Mouse (Mus musculus): ENCODE measurements around the gene Ppp1r9b. TPM values are rescaled to one million over a fixed set of nuclear protein-coding genes. Genes with fewer than 3 reads are reported as not detected.

The Ppp1r9b gene
- polyA plus RNA-seq, 1 experiment from 2014 or later = 11.4 TPM

DNA sequence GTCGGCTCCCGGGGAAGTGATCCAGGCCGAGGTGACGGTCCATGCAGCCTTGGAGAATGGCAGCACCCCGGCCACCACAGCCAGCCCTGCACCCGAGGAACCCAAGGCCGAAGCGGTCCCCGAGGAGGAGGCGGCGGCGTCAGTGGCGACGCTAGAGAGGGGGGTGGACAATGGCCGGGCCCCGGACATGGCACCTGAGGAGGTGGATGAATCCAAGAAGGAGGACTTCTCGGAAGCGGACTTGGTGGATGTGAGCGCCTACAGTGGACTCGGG lies 1.6 kb downstream of the Ppp1r9b start:
- under 1% methylated on average over 20 of the region's 20 CpGs for WGBS
- Histone ChIP-seq H3K36me3 (peaks cover 26% of the 10 kb centered on the region), H3K4me1 (peaks cover 73% of the 10 kb centered on the region), H3K4me3 (peak overlapping the region; percentile 94), H3K27me3 (no peaks in the 10 kb centered on the region), H3K27ac (0 out of 2 replicates have a peak overlapping the region, but pooled peaks have one; percentile 39), H3K4me2 (replicated peaks) (peak overlapping the region; percentile 100), H3K9ac (peak overlapping the region; percentile 92), H3K9me3 (no peaks in the 10 kb centered on the region)
- no peak for ATAC-seq (ENCODE audit: low FRiP score, low read depth)

DNA sequence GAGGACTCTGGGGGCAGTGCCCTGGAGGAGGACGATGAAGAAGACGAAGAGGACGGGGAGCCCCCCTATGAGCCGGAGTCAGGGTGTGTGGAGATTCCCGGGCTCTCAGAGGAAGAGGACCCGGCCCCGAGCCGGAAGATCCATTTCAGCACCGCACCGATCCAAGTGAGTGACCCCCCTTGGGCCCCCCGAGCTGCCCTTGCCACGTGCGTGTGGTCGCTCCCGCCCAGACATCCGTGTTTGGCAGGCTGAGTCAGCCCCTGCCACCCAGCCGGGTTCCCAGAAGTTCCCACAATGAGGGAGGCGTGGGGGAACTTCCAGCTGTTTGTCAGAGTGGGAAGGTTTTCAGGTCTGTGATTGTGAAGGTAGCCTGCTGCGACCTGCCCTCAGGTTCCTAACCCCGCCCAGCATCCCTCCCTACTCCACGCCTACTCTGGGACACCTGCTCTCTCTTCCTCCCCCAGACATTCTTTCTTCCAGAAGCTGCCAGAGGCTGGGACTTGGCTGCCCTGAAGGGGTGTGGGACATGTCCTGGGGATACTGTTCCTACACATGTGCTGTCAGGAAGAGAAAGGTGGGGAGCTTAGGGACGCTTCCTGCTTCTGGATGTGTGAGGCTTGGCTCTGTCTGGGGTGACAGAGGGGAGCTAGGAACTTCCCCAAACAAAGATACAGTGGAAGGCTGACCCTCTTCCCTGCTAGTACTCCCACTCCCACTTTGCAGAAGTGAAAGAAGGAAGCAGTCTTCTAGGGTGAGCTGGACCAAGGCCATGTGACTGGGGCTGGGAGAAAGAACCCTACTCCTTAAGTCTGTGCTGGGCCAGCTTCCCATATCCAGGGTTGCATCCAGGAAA lies 2.1 kb downstream of the Ppp1r9b start:
- ATAC-seq (ENCODE audit: low FRiP score, low read depth) = no peak
- WGBS = under 1% methylated on average over 22 of the region's 22 CpGs
- Histone ChIP-seq H3K9ac (peak overlapping the region; percentile 92), H3K27me3 (no peaks in the 10 kb centered on the region), H3K4me2 (replicated peaks) (peak overlapping the region; percentile 100), H3K27ac (peak overlapping the region; percentile 39; the same call in 1 of the 2 replicates), H3K9me3 (no peaks in the 10 kb centered on the region), H3K4me1 (peaks cover 67% of the 10 kb centered on the region), H3K4me3 (peak overlapping the region; percentile 94), H3K36me3 (peaks cover 32% of the 10 kb centered on the region)

DNA sequence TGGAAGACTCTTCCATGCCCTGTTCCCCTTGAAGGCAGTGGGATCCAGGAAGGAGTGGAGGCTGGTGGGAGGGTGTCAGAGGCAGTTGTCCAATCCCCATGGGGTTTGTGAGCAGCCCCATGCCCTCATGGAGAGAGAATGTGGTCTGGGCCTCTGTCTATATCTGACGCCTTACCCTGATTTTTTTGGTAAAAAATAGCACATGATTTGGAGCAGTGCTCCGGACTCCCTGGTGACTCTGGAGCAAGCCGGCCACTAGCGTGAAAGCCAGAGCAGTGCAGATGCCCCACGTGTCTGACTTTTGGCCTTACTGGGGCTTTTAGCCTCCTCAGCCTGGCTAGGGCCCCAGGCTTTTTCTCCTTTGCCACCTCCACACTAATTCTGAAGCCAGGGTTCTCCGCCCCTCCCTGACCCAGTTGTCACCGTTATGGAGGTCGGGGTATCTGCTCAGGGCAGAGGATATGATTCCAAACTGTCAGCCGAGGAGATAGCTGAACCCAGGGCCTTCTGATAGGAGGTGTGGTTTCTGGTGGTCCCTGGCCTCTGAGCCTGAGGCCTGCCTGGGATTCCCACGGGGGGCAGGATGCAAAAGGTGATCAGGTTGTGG lies 3.5 kb downstream of the Ppp1r9b start:
- 47% methylated on average over 10 of the region's 10 CpGs for WGBS
- Histone ChIP-seq H3K27me3 (no peaks in the 10 kb centered on the region), H3K4me3 (peak overlapping the region; percentile 94), H3K36me3 (peaks cover 45% of the 10 kb centered on the region), H3K27ac (no peak overlapping the region), H3K4me2 (replicated peaks) (peak overlapping the region; percentile 100), H3K9ac (peak overlapping the region; percentile 92), H3K4me1 (peaks cover 54% of the 10 kb centered on the region), H3K9me3 (no peaks in the 10 kb centered on the region)
- ATAC-seq (ENCODE audit: low FRiP score, low read depth) = no peak

DNA sequence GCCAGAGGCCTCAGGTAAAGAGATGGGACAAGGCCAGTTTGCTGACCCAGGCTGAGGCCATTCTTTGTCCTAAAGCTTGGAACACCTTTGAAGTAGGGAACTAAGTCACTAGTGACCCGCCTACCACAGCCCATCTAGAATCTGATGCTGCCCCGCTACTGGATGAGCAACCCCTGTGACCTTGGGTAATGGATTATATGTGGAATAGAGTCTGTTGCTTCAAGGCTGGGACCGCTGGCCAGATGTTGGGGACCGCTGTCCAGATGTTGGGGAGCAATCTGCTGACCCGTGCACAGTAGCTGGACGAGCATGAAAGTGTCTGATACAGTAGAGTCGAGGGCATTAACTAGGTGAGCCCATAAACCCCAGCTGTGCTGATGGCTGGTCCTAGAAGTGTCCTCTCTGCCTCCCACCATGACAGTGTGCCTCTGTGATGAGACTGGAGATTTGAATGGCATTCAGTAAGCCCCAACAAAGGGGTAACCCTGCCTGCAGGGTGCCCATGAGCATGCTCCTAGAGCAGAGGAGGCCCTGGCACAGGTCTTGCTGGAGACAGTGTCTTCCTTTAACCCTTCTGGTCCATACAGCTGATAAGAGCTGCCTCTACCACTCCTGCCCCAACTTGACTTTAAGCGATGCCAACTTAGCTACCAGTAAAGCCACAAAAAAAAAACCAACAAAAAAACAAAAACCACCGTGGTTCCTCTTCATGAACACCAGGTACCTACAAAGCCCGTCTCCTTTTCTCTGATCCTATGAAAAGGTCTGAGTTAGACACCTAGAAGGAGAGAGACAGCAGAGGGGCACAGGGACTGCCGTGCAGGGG lies 4.3 kb downstream of the Ppp1r9b start:
- Histone ChIP-seq H3K27ac (no peak overlapping the region), H3K4me3 (peak overlapping the region; percentile 94), H3K4me2 (replicated peaks) (peak overlapping the region; percentile 100), H3K9me3 (no peaks in the 10 kb centered on the region), H3K4me1 (peaks cover 49% of the 10 kb centered on the region), H3K36me3 (peaks cover 53% of the 10 kb centered on the region), H3K27me3 (no peaks in the 10 kb centered on the region), H3K9ac (peak overlapping the region; percentile 92)
- no peak for ATAC-seq (ENCODE audit: low FRiP score, low read depth)
- WGBS = 80% methylated on average over 11 of the region's 11 CpGs

DNA sequence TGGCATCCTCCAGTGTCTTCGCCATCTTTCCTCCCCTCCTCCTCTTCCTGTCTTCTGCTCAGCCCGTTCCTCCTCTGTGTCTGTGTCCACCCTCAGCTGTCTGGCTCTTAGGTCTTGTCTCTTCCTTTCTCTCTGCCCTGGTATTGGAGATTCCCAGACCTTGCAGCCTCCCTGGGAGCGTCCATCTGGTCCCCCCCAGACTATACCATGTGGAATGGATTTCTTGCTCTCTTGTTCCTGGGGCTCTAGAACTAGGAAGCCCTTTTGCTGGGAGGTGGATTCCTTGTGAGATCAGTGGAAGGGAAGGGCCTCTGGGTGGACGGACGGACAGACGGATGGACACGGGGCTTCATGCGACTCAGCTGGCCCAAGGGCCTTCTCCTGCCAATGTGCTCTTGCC lies 5.3 kb downstream of the Ppp1r9b start:
- Histone ChIP-seq H3K36me3 (peaks cover 63% of the 10 kb centered on the region), H3K9ac (peak overlapping the region; percentile 35; the same call in 1 of the 2 replicates), H3K4me3 (no peak overlapping the region), H3K4me1 (peaks cover 52% of the 10 kb centered on the region), H3K4me2 (replicated peaks) (no peak overlapping the region; the same call in 1 of the 2 replicates), H3K27ac (no peak overlapping the region), H3K27me3 (no peaks in the 10 kb centered on the region), H3K9me3 (no peaks in the 10 kb centered on the region)
- no peak for ATAC-seq (ENCODE audit: low FRiP score, low read depth)
- WGBS = 82% methylated on average over 8 of the region's 8 CpGs

DNA sequence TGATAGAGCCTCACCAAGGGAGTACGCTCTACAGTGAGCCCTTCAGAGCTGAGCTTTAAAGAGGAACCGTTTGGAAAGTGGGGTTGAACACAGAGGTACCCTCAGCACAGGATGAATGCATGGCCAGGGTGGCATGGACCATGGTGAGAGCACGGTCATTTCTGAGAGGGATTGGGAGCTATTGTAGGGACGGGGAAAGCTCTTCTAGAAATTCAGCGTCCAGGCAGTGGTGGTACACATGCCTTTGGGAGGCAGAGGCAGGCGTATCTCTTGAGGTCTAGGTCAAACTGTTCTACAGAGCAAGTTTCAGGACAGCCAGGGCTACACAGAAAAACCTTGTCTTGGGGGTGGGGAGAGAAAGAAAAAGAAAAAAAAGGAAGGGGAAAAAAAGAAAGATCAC lies 6.1 kb downstream of the Ppp1r9b start:
- no peak overlapping the region for H3K9ac ChIP-seq
- H3K4me1 ChIP-seq = peaks cover 52% of the 10 kb centered on the region
- ATAC-seq (ENCODE audit: low FRiP score, low read depth) = no peak
- no peak overlapping the region for H3K4me3 ChIP-seq
- 93% methylated on average over 6 of the region's 6 CpGs for WGBS
- peaks cover 70% of the 10 kb centered on the region for H3K36me3 ChIP-seq
- H3K9me3 ChIP-seq = no peaks in the 10 kb centered on the region
- no peak overlapping the region for H3K4me2 ChIP-seq (replicated peaks)
- no peaks in the 10 kb centered on the region for H3K27me3 ChIP-seq
- no peak overlapping the region for H3K27ac ChIP-seq

DNA sequence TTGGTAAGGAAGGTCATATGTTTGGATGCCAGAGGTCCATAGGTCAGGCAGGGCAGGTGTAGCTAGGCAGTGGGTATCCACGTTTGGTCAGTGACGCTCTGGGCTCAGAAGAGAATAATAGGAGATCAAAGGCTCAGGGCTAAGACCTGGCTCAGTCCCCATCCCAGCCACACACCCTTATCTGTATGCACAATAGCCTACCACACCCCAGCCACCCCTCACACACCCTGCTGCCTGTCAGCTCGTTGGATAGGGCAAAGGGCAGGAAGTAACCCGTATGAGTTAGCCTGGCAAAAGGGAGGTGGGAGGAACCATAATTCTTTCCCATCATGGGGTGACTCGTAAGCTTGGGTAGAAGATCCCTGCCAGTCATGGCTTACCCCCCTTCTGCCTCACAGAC lies 6.8 kb downstream of the Ppp1r9b start:
- H3K4me2 ChIP-seq (replicated peaks) = no peak overlapping the region
- no peak overlapping the region for H3K4me3 ChIP-seq
- H3K36me3 ChIP-seq = peaks cover 76% of the 10 kb centered on the region
- WGBS = 60% methylated on average over 5 of the region's 5 CpGs
- no peak for ATAC-seq (ENCODE audit: low FRiP score, low read depth)
- no peaks in the 10 kb centered on the region for H3K27me3 ChIP-seq
- H3K27ac ChIP-seq = no peak overlapping the region
- H3K4me1 ChIP-seq = peaks cover 46% of the 10 kb centered on the region
- H3K9me3 ChIP-seq = no peaks in the 10 kb centered on the region
- H3K9ac ChIP-seq = no peak overlapping the region

DNA sequence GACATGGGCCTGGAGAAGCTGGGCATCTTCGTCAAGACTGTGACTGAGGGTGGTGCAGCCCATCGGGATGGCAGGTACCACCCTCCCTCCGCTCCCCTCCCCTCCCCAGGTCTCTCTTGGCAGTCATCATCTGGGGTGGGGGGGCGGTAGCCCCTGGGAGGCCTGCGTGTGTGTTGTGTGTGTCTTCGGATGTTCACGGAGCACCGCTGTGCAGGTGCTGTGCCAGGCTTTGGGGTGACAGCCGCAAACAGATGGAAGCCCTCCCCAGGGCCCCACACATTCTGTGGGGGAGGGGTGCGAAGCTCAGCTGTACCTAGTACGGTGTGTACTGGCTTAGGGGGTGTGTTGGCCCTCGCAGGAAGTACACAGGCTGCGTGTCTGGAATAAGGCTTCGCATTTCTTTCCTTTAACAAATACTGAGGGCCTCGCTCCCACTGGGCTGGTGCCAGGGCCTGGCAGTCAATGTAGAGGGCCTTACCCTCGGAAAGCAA lies 7.3 kb downstream of the Ppp1r9b start:
- peaks cover 81% of the 10 kb centered on the region for H3K36me3 ChIP-seq
- peaks cover 42% of the 10 kb centered on the region for H3K4me1 ChIP-seq
- H3K27ac ChIP-seq = no peak overlapping the region
- H3K9ac ChIP-seq = peak overlapping the region; percentile 8; the same call in 1 of the 2 replicates
- ATAC-seq (ENCODE audit: low FRiP score, low read depth) = no peak
- no peak overlapping the region for H3K4me3 ChIP-seq
- H3K4me2 ChIP-seq (replicated peaks) = no peak overlapping the region
- WGBS = 79% methylated on average over 16 of the region's 16 CpGs
- no peaks in the 10 kb centered on the region for H3K9me3 ChIP-seq
- H3K27me3 ChIP-seq = no peaks in the 10 kb centered on the region

DNA sequence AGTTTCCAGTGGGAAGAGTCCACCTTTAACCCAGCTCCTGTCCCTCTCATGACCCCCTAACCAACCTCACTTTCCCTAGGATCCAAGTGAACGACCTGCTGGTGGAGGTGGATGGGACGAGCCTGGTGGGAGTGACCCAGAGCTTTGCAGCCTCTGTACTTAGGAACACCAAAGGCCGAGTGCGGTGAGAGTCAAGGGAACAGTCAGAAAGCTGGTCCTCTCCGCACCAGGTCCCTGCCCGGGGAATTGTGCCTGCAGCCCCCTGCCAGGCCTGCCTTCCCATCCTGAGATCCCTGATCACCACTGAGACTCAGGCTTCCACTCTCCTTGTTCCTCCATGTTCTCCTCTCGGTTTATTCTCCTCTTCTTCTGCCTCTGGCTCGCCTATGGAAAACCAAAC lies 9.3 kb downstream of the Ppp1r9b start:
- no peak overlapping the region for H3K4me2 ChIP-seq (replicated peaks)
- 0 out of 2 replicates have a peak overlapping the region, but pooled peaks have one; percentile 19 for H3K9ac ChIP-seq
- ATAC-seq (ENCODE audit: low FRiP score, low read depth) = no peak
- 61% methylated on average over 8 of the region's 8 CpGs for WGBS
- H3K36me3 ChIP-seq = peaks cover 98% of the 10 kb centered on the region
- H3K27ac ChIP-seq = peak overlapping the region; percentile 22; the same call in 1 of the 2 replicates
- no peak overlapping the region for H3K4me3 ChIP-seq
- no peaks in the 10 kb centered on the region for H3K27me3 ChIP-seq
- H3K4me1 ChIP-seq = peaks cover 21% of the 10 kb centered on the region
- no peaks in the 10 kb centered on the region for H3K9me3 ChIP-seq

DNA sequence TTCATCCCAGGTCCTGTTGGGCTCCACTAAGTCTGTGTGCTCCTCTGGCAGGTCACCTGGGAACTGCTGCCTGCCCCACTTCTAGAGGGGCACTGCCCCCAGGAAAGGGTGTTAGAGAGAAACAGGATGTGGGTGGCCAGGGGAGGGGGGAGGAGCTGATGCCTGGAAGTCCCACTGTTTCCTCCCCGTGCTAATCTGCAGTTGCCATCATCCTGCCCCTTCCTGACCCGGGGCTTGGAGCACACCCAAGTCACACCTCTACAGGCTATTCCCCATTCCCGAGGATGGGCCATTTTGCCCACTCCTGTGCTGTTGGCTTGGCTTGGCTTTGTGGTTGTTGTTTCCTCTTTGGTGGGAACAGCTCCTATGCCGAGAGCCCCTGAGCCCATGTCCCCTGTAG lies 9.7 kb downstream of the Ppp1r9b start:
- H3K27me3 ChIP-seq = no peaks in the 10 kb centered on the region
- H3K4me2 ChIP-seq (replicated peaks) = 0 out of 2 replicates have a peak overlapping the region, but pooled peaks have one; percentile 12
- H3K27ac ChIP-seq = peak overlapping the region; percentile 52; the same call in 1 of the 2 replicates
- 27% methylated on average over 4 of the region's 4 CpGs for WGBS
- no peak; the same call in 1 of the 2 replicates for ATAC-seq (ENCODE audit: low FRiP score, low read depth)
- H3K36me3 ChIP-seq = peaks cover 98% of the 10 kb centered on the region
- H3K4me1 ChIP-seq = peaks cover 17% of the 10 kb centered on the region
- no peaks in the 10 kb centered on the region for H3K9me3 ChIP-seq
- H3K4me3 ChIP-seq = no peak overlapping the region
- H3K9ac ChIP-seq = 0 out of 2 replicates have a peak overlapping the region, but pooled peaks have one; percentile 43

DNA sequence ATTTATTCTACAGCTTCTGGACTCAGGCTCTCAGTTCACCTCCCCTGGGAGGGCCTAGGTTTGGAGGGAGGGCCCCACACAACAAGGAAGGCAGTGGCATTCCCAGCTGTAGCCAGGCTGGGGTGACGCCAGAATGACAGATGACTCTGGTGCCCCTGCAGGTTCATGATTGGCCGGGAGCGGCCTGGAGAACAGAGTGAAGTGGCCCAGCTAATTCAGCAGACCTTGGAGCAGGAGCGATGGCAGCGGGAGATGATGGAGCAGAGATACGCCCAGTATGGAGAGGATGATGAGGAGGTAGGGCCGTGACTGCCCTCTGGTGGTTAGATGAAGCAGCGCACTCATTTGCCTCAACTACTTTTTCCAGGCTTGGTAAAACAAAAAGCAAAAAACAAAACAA lies 10.2 kb downstream of the Ppp1r9b start:
- Histone ChIP-seq H3K36me3 (peaks cover 97% of the 10 kb centered on the region), H3K4me2 (replicated peaks) (0 out of 2 replicates have a peak overlapping the region, but pooled peaks have one; percentile 12), H3K27me3 (no peaks in the 10 kb centered on the region), H3K9me3 (no peaks in the 10 kb centered on the region), H3K9ac (0 out of 2 replicates have a peak overlapping the region, but pooled peaks have one; percentile 43), H3K27ac (peak overlapping the region; percentile 52; the same call in 1 of the 2 replicates), H3K4me3 (no peak overlapping the region), H3K4me1 (peaks cover 15% of the 10 kb centered on the region)
- WGBS = 3% methylated on average over 8 of the region's 8 CpGs
- ATAC-seq (ENCODE audit: low FRiP score, low read depth) = no peak
